Mouse (Mus musculus): ENCODE measurements around the gene Olfr1056. TPM values are rescaled to one million over a fixed set of nuclear protein-coding genes. Genes with fewer than 3 reads are reported as not detected.

The Olfr1056 gene
- polyA plus RNA-seq (2014; fragmentation: Illumina TruSeq; extraction: RNeasy Lipid Tissue Mini Kit (QIAGEN cat#74804); ENCODE audit: low read depth, low replicate concordance): not detected

DNA sequence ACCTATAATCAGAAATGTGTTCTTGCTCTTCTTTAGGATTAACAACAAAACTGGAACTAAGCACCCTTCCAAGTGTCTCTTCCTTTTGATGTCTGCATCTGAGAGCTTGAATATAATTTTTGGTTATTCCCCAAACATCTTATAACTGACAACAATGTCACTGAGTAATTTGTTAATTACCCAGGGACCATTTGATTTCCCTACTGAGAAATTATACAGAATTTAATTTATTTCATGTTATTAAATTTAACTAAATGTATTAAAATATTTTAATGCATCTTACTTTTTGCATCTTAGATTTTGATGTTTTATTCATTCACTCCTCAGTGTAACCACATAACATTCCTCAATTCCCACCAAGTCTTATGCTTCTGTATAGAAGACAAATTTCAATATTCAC, at the start of gene Olfr1056:
Gene Olfr1056 (minus strand): TSS at position 101 of the 400 bp plus-strand sequence.

DNA sequence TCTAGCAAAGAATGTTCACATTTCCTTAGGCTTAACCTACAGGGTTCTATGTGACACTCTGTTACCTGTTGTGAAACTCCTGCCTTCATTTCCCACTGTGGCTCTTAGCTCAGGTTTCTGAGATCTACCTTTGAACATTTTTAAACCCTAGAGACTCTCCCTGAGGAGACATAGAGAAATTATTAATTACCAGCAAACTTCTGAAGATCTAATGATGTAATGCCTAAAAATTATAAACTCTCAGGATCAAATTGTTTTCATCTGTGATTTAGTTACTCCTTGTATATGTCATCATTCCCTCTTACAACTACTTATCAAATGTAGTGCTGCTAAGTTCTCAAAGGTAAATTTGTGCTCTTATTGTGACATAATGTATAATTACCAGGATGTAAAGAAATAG, 26.2 kb upstream of the Olfr1056 start, which contains the start of gene Olfr1058:
Gene Olfr1058 (minus strand): TSS at position 101 of the 400 bp plus-strand sequence.

DNA sequence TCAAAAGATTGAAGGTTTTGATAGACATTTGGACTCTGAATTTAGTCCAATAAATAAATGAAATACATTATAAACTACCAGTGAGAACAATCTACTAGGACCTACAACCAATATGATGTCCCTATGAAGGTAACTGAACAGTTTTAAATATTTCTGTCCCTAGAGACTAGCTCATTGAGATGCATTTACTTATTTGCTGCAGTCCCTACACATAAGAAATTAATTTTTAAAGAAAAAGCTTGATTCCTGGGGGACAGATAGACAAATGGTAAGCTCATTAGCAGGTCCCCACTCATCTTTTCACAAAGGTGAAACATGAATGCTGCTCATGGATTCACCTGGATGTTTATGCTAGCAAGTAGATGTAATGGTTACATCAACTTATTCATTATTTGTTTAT, 16.0 kb upstream of the Olfr1056 start, which contains the start of gene Olfr1057:
Gene Olfr1057 (minus strand): TSS at position 101 of the 400 bp plus-strand sequence.

DNA sequence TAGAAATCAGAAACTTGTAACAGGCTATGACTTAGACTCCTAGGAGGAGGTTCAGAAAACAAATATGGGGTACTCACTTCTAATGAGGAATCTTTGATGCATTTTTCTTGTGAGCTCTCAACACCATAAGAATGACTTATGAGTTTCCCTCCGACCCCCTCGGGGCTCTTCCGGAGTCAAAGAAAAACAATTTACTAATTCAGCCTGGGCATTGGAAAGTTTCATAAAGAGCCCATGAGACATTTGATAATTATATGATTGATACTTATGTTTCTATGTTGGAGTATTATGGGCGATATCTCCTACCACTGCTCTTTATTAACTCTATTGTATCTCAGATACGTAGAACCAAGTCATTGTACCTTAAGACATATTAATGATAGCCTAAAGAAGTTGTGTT, 12.1 kb downstream of the Olfr1056 start, which contains the start of gene Olfr1055:
Gene Olfr1055 (minus strand): TSS at position 101 of the 400 bp plus-strand sequence.

DNA sequence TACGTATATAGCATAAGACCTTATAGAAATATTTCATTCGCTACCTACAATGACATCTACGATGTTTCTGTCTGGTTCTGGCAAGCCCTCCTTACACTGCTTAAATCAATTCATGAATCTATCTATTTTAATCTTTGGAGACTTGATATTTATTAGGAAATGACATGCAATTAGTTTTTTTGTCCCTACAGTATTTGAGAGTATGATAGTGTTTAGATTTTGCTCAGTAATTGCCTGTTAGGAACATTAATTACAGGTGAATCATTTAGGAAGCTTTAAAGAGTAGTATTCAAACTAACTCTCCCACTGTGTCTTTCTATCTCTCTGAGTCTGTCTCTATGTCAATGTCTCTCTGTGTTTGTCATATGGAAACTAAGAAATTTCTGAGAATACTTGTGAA, 26.9 kb downstream of the Olfr1056 start, which contains the start of gene Olfr1054:
Gene Olfr1054 (minus strand): TSS at position 101 of the 400 bp plus-strand sequence.

DNA sequence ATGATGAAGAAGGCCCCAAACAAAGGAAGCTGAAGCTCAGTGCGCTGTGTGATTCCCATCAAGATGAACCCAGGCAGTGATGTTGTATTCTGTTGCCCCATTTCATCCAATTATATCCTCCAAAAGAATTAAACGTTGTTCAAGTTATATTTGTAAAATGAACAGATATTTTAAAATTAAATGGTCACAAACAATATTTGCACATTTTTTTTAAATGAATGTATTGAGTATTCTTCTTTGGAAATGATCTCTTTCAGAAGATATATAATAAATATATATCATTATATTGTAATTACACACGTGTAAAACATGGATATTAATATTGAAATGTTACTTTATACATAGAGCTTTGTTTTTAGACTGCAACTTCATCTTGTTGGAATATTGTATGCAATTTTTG, 47.1 kb downstream of the Olfr1056 start, which contains the start of gene Olfr1053:
Gene Olfr1053 (minus strand): TSS at position 101 of the 400 bp plus-strand sequence.

Other genes with a start within 250 kb of the Olfr1056 start
- gene Olfr1039, start 226.5 kb downstream of the Olfr1056 start, polyA plus RNA-seq (2014; fragmentation: Illumina TruSeq; extraction: RNeasy Lipid Tissue Mini Kit (QIAGEN cat#74804); ENCODE audit: low read depth, low replicate concordance): not detected
- gene Olfr1040, start 215.7 kb downstream of the Olfr1056 start, polyA plus RNA-seq (2014; fragmentation: Illumina TruSeq; extraction: RNeasy Lipid Tissue Mini Kit (QIAGEN cat#74804); ENCODE audit: low read depth, low replicate concordance): not detected
- gene Olfr1042, start 200.6 kb downstream of the Olfr1056 start, polyA plus RNA-seq (2014; fragmentation: Illumina TruSeq; extraction: RNeasy Lipid Tissue Mini Kit (QIAGEN cat#74804); ENCODE audit: low read depth, low replicate concordance): not detected
- gene Olfr1043, start 194.9 kb downstream of the Olfr1056 start, polyA plus RNA-seq (2014; fragmentation: Illumina TruSeq; extraction: RNeasy Lipid Tissue Mini Kit (QIAGEN cat#74804); ENCODE audit: low read depth, low replicate concordance): not detected
- not detected for gene Olfr1044, start 184.6 kb downstream of the Olfr1056 start, polyA plus RNA-seq (2014; fragmentation: Illumina TruSeq; extraction: RNeasy Lipid Tissue Mini Kit (QIAGEN cat#74804); ENCODE audit: low read depth, low replicate concordance)
- gene Olfr52, start 176.8 kb downstream of the Olfr1056 start, polyA plus RNA-seq (2014; fragmentation: Illumina TruSeq; extraction: RNeasy Lipid Tissue Mini Kit (QIAGEN cat#74804); ENCODE audit: low read depth, low replicate concordance): not detected
- gene Olfr1045, start 159.5 kb downstream of the Olfr1056 start, polyA plus RNA-seq (2014; fragmentation: Illumina TruSeq; extraction: RNeasy Lipid Tissue Mini Kit (QIAGEN cat#74804); ENCODE audit: low read depth, low replicate concordance): not detected
- not detected for gene Olfr1046, start 143.2 kb downstream of the Olfr1056 start, polyA plus RNA-seq (2014; fragmentation: Illumina TruSeq; extraction: RNeasy Lipid Tissue Mini Kit (QIAGEN cat#74804); ENCODE audit: low read depth, low replicate concordance)
- gene Olfr1047, start 131.1 kb downstream of the Olfr1056 start, polyA plus RNA-seq (2014; fragmentation: Illumina TruSeq; extraction: RNeasy Lipid Tissue Mini Kit (QIAGEN cat#74804); ENCODE audit: low read depth, low replicate concordance): not detected
- not detected for gene Olfr1048, start 122.2 kb downstream of the Olfr1056 start, polyA plus RNA-seq (2014; fragmentation: Illumina TruSeq; extraction: RNeasy Lipid Tissue Mini Kit (QIAGEN cat#74804); ENCODE audit: low read depth, low replicate concordance)
- gene Olfr1049, start 104.1 kb downstream of the Olfr1056 start, polyA plus RNA-seq (2014; fragmentation: Illumina TruSeq; extraction: RNeasy Lipid Tissue Mini Kit (QIAGEN cat#74804); ENCODE audit: low read depth, low replicate concordance): not detected
- gene Olfr1051, start 83.4 kb downstream of the Olfr1056 start, polyA plus RNA-seq (2014; fragmentation: Illumina TruSeq; extraction: RNeasy Lipid Tissue Mini Kit (QIAGEN cat#74804); ENCODE audit: low read depth, low replicate concordance): not detected
- gene Olfr1052, start 70.0 kb downstream of the Olfr1056 start, polyA plus RNA-seq (2014; fragmentation: Illumina TruSeq; extraction: RNeasy Lipid Tissue Mini Kit (QIAGEN cat#74804); ENCODE audit: low read depth, low replicate concordance): not detected
- gene Olfr1053, start 47.2 kb downstream of the Olfr1056 start, polyA plus RNA-seq (2014; fragmentation: Illumina TruSeq; extraction: RNeasy Lipid Tissue Mini Kit (QIAGEN cat#74804); ENCODE audit: low read depth, low replicate concordance): not detected
- not detected for gene Olfr1054, start 27.0 kb downstream of the Olfr1056 start, polyA plus RNA-seq (2014; fragmentation: Illumina TruSeq; extraction: RNeasy Lipid Tissue Mini Kit (QIAGEN cat#74804); ENCODE audit: low read depth, low replicate concordance)
- not detected for gene Olfr1055, start 12.2 kb downstream of the Olfr1056 start, polyA plus RNA-seq (2014; fragmentation: Illumina TruSeq; extraction: RNeasy Lipid Tissue Mini Kit (QIAGEN cat#74804); ENCODE audit: low read depth, low replicate concordance)
- not detected for gene Olfr1057, start 15.9 kb upstream of the Olfr1056 start, polyA plus RNA-seq (2014; fragmentation: Illumina TruSeq; extraction: RNeasy Lipid Tissue Mini Kit (QIAGEN cat#74804); ENCODE audit: low read depth, low replicate concordance)
- gene Olfr1058, start 26.1 kb upstream of the Olfr1056 start, polyA plus RNA-seq (2014; fragmentation: Illumina TruSeq; extraction: RNeasy Lipid Tissue Mini Kit (QIAGEN cat#74804); ENCODE audit: low read depth, low replicate concordance): not detected
- not detected for gene Olfr1061, start 51.6 kb upstream of the Olfr1056 start, polyA plus RNA-seq (2014; fragmentation: Illumina TruSeq; extraction: RNeasy Lipid Tissue Mini Kit (QIAGEN cat#74804); ENCODE audit: low read depth, low replicate concordance)
- gene Olfr1062, start 64.3 kb upstream of the Olfr1056 start, polyA plus RNA-seq (2014; fragmentation: Illumina TruSeq; extraction: RNeasy Lipid Tissue Mini Kit (QIAGEN cat#74804); ENCODE audit: low read depth, low replicate concordance): not detected
- gene Olfr1065, start 88.1 kb upstream of the Olfr1056 start, polyA plus RNA-seq (2014; fragmentation: Illumina TruSeq; extraction: RNeasy Lipid Tissue Mini Kit (QIAGEN cat#74804); ENCODE audit: low read depth, low replicate concordance): not detected
- gene Olfr1066, start 93.8 kb upstream of the Olfr1056 start, polyA plus RNA-seq (2014; fragmentation: Illumina TruSeq; extraction: RNeasy Lipid Tissue Mini Kit (QIAGEN cat#74804); ENCODE audit: low read depth, low replicate concordance): not detected
- gene Olfr228, start 124.9 kb upstream of the Olfr1056 start, polyA plus RNA-seq (2014; fragmentation: Illumina TruSeq; extraction: RNeasy Lipid Tissue Mini Kit (QIAGEN cat#74804); ENCODE audit: low read depth, low replicate concordance): not detected
- not detected for gene Olfr1076, start 146.0 kb upstream of the Olfr1056 start, polyA plus RNA-seq (2014; fragmentation: Illumina TruSeq; extraction: RNeasy Lipid Tissue Mini Kit (QIAGEN cat#74804); ENCODE audit: low read depth, low replicate concordance)
- gene Olfr1079, start 180.0 kb upstream of the Olfr1056 start, polyA plus RNA-seq (2014; fragmentation: Illumina TruSeq; extraction: RNeasy Lipid Tissue Mini Kit (QIAGEN cat#74804); ENCODE audit: low read depth, low replicate concordance): not detected
- gene Olfr1080, start 195.8 kb upstream of the Olfr1056 start, polyA plus RNA-seq (2014; fragmentation: Illumina TruSeq; extraction: RNeasy Lipid Tissue Mini Kit (QIAGEN cat#74804); ENCODE audit: low read depth, low replicate concordance): not detected
- gene Olfr1082, start 236.5 kb upstream of the Olfr1056 start, polyA plus RNA-seq (2014; fragmentation: Illumina TruSeq; extraction: RNeasy Lipid Tissue Mini Kit (QIAGEN cat#74804); ENCODE audit: low read depth, low replicate concordance): not detected

Measured in heart, adult 10 weeks (tissue).